Mouse (Mus musculus) layer of hippocampus, postnatal 14 days (tissue): Measurements from ENCODE around the gene Fgl2. TPM values are rescaled to one million over a fixed set of nuclear protein-coding genes. Genes with fewer than 3 reads are reported as not detected.

ENCODE experiments used
- DNase-seq, 2 experiments: peaks; one replicate each; pipeline ENCODE4 v3.0.0; 2021 to 2022; ENCODE audit warnings: low spot score in 2 of 2, mixed read lengths in 1 of 2
- total RNA-seq, 2 experiments: library from RNA; stranded (reverse); gene quantifications; 2 replicates each; pipeline ENCODE4 v1.2.3; 2021

Fgl2 gene
- total RNA-seq, 2 experiments from 2014 or later, result 2.9 to 3.5 TPM

GRCm38 (mm10) chr5:21383392-21384251 lies 11.2 kb downstream of the Fgl2 start:
- peak in 1 of 2 experiments; percentile 10 for DNase-seq

DNA sequence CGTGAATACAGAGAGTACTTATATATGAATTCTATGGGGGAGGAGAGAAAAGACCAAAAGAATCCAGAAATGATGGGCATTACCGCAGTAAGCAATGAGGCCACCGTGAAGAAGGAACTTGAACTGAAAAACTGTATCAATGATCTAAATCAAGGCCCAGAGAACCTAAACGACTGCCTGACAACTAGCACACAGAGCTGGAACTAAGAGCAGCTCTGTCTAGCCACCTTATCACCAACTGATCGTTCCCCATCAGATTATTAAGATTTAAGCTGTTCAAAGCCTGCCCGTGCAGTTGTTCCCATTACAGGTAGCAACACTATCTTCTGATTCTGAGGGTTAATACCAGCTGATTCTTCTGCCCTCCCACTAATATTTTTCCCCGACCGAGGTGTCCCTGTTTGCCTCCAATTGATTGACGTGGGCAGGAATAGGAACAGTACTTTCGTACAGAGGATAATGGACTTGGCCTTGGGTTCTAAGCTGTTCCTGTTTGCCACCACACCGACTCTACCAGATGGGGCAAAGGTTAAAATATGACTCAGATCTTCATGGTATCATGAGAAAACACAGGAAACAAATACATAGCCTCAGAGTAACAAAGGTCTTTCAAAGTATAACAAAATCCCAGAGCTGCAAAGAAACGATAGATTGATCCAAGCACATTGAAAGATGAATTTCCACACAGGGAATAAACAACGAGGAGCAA lies 12.0 kb downstream of the Fgl2 start:
- DNase-seq, result no peak

DNA sequence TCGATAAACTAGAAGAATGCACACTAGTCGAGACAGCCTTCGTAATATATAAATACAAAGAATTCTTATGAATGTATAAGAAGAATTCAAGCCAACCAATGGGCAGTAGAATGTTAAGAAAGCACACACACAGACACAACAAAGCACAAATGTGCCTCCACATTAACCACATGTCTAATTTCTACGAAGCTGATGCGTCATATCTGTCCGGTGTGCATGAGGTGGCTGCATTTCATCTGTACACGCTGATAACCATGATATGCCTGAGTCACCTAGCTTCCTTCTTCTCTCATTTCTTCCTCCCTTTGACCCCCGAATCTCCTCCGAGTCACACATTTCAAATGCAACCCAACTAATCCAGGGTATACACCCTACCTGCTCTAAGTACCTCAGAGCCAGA lies 12.5 kb downstream of the Fgl2 start:
- no peak for DNase-seq

DNA sequence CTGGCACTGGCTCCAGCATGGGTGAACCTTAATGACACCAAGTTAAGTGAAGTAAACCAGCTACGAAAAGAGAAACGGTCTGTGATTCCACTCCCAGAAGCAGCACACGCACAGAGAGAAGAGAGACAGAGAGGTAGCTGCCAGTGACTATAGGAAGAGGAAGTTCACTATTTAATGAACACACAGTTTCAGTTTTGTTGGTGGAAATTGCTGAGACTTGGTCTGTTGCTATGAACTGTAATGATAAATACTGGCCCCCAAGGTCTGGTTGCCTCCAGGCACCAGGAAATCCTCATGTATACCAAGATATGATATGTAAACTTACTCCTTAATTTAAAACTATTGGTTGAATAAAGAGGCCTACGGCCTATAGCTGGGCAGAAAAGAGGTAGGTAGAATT lies 14.0 kb downstream of the Fgl2 start:
- no peak for DNase-seq

GRCm38 (mm10) chr5:21387340-21387739 lies 14.9 kb downstream of the Fgl2 start:
- no peak for DNase-seq

DNA sequence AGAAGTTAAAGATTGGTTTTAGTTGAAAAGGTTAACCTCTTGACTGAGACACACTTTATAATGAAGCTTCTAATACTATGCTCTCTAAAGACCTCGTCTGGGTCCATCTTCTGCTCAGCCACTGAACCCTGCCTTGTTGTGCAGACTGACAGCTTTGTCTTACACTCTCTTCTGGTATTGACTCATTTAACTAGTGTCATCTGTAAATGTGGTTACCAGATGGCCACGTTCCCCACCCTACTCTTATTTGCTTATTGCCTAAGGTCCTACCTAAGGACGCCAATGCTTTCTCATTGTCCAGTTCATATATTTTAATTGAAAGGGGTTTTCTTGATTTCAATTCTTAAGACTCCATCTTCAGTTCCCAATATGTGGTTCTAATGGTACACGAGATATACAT lies 16.4 kb downstream of the Fgl2 start:
- no peak for DNase-seq

DNA sequence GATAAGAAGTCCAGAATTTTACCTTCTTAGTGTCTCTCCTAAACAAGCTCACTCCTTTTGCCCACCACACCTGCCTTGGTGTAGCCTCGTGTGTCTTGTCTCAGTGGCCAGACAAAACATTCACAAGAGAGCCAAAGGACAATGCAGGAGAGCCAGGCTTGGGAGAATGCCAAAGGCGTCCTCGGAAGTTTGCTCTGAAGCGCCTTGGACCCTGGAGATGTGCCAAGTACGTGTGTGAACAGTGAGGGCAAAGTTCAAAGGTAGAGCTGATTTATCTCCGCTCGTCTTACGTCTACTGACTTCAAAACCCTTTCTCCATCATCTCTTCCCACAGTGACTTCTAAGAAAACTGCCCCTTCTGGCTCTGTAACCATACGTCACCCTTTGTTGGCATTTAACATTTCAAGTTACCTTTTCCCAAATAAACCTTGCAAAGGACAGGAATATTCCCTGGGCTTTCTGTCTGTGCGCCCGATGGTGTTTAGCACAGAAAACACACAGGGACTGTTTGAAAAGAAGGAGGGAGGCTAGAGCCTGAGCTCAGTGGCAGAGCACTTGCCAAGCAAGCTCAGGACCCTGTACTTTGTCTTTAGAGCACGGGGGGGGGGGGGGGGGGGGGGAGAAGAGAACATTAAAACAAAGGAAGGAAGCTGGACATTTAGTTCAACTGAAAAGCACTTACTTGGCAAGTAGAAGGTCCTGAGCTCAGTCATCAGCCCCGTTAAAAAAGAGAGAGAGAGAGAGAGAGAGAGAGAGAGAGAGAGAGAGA lies 19.4 kb downstream of the Fgl2 start:
- DNase-seq, result no peak

DNA sequence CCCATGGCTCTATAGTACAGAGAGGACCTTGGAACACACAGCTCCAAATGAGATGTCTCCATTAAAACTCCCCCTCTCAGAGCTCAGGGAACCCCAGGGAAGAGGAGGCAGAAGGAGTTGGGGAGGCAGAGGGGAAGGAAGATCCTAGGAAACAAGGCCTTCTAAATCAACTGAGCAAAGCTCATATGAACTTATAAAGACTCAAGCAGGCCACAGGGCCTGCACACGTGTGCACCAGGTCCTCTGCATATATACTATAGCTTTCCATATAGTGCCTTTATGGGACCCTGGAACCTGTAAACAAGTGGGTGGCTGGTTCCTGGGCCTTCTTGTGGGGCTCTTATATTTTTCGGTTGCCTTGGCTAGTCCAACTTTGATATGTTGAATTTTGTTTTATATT lies 22.1 kb downstream of the Fgl2 start:
- no peak for DNase-seq

- no peak for DNase-seq
Measured at GRCm38 (mm10) chr5:21395205-21395840, 22.9 kb downstream of the Fgl2 start.

GRCm38 (mm10) chr5:21411261-21411666 lies 38.8 kb downstream of the Fgl2 start:
- no peak for DNase-seq

- DNase-seq, result no peak
Measured at GRCm38 (mm10) chr5:21412056-21412455, 39.6 kb downstream of the Fgl2 start.

DNA sequence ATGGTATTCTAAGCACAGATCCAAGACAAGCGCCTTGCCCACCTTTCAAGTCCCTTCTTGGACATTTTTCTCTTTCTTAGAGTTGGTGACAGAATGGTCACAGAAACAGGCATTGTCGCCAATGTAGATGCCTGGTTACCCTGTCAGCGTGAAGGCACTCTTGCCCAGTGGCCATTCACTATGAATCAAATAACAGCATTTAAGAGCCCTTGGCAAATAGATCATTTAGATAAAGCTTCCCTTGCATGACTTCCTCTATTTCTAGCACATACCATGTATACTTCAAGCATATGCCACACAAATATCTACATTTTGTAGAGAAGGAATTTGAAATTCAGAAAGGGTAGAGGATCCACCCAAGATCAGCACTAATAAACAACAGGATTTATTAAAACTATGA lies 40.9 kb downstream of the Fgl2 start:
- DNase-seq, result no peak

DNA sequence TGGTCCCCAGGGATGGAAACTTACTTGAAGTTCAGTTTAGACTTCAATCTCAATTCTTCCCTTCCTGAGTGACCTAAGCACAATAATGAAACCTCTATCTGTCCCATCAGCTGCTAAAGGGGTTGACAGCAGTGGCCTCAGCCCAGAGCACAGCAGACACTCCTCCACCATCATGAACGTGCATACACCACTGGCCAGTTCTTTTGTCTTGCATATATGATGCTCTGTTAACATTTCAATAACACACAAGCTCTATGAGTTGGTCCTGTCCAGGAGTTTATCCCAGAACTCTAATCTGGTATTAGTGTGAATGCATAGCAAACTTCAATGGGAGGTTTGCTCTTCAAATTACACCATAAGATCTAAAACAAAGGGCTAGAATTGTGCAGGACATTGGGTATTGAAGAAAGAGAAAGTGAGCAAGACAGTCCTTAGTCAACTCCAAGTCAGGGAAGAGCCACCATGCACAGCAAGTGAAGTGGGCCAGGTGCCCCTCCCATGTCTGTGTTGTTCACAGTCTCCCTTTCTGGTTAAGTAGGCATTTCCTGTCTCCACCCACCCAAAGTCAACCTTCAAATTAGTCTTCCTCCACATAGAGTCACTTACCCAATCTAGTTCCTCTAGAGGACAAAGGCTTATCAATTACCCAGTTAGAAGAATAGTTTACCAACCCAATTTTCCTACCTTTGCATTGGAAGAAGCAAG lies 41.8 kb downstream of the Fgl2 start:
- DNase-seq, result no peak

DNA sequence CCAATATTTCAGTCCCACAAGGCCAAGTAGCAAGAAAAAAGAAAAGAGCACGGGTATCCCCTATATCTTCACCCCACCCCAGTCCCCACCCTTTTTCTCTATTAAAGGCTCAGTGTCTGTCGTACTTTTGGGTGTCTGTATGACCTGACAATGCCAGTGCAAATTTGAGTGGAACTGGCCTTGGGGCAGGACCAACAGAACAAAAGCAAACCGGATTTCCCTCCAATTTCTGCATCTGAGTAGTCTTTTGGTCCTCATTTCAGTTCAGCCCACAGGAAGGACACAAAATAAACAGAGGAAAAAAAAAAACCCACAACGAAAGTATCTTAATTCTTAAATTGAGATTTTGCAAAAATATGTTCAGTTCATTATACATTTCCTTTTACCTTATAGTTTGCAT lies 46.2 kb downstream of the Fgl2 start:
- no peak for DNase-seq

- peak in 1 of 2 experiments; percentile 43 for DNase-seq
Measured at GRCm38 (mm10) chr5:21420609-21421008, 48.2 kb downstream of the Fgl2 start.

- DNase-seq, result peak; percentile 84 to 97
Measured at GRCm38 (mm10) chr5:21424614-21425602, 52.5 kb downstream of the Fgl2 start, which contains the start of the genes Ccdc146 and Fam185a. Ccdc146 (minus strand) TSS chr5:21424677. Fam185a (plus strand) TSS chr5:21424958.

- no peak for DNase-seq
Measured at GRCm38 (mm10) chr5:21426666-21427065, 54.2 kb downstream of the Fgl2 start.
